Mouse (Mus musculus) heart, adult 11 months (tissue): Measurements from ENCODE around the gene Smim12.

Experiments
- DNase-seq: peaks from one replicate; pipeline ENCODE4 v3.0.0; 2022

Gene Smim12

DNA sequence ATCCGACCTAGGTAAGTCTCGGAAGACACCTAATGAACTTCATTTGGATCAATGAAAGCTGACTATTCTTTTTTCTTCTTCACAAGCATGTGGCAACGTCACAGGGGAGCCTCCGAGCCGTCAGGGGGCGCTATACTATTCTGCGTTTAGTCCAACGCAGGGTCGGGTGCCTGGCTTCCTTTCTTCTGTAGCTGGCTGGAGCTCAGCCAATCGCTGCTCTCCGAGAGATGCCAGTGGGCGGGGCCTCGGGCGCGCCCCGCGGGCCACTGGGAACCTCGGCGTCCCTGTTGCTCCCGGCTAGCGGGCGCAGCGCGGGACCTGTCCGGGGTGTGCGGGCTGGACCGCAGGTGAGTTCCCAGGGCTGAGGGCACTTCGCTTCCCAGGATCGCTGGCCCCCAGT lies at the start of gene Smim12:
Gene Smim12 (plus strand): TSS at position 233 of the 400 bp plus-strand sequence.
- DNase-seq = peak; percentile 100

DNA sequence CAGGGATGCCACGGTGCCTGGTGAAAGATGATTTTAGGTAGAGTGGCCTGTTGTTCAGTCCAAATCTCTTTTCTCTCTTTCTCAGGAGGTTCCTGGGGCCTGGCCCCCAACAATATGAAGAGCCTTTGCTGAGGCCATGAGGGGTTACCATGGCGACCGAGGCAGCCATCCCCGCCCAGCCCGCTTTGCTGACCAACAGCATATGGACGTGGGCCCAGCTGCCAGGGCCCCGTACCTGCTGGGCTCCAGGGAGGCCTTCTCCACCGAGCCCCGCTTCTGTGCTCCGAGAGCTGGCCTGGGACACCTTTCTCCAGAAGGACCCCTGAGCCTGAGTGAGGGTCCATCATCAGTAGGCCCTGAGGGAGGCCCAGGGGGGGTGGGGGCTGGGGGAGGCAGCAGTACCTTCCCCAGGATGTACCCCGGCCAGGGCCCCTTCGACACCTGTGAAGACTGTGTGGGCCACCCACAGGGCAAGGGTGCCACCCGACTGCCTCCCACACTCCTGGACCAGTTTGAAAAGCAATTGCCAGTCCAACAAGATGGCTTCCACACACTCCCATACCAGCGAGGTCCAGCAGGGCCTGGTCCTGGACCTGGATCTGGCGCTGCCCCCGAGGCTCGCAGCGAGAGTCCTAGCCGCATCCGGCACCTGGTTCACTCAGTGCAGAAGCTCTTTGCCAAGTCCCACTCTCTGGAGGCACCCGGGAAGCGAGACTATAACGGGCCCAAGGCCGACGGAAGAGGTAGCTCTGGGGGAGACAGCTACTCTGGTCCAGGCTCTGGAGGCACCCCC lies 48.9 kb upstream of the Smim12 start:
- no peak for DNase-seq

DNA sequence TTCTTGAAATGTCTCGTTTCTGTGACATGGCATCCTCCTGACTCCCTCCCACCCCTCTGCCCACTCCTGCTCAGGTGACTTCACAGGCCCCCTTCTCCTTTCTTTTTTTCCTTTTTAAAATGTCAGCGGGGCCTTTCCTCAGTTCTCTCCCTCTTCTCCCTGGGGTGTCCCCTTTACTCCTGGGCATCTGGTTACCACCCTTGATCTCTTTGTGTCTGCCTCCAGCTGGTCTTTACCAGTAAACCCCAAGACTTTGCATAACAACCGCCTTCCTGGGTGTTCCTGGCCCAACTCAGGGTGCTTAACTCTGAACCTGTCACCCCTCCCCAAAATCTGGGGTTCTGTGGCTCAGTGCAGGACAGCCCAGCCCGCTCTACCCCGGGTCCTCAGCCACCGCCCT lies 45.0 kb upstream of the Smim12 start:
- no peak for DNase-seq

DNA sequence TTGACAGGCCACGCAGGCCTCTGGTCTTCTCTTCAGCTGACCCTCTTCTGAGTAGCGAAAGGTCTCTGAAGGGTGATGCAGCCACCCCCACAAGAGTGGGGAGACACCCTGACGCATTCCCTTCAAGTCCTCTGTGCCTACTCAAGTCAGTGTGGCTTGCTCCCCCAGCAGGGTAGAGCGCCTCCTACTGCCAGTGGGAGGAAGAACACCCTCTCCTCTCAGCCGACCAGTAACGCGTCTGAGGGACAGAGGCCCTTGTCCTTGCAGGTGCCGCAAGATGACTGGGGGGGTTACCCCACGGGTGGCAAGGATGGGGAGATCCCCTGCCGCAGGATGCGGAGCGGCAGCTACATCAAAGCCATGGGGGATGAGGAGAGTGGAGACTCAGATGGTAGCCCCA lies 44.2 kb upstream of the Smim12 start:
- DNase-seq = no peak

DNA sequence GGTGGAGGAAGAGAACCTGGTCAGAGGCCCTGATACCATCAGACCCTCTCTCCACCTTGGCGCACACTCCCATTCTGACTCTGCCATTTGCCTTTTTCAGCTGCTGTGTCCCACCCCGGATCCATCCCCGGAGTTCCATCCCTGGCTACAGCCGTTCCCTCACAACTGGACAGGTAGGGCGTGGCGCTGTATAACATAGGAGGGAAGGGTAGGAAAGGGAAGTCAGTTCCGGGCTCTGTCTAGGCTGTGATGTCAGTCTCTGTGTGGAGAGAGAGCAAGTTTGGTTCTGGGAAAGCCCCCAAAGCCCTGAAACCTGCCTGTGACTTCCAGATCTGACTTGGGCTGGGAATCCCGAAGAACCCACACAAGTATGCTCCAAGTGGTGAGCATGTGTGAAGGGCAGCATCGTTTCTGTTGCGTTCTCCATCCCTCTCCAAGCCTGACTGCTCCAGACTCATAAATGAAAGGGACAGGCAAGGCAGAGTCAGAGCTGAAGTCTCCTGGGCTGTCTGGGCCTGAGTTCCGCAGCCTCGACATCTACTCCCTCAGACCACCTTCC lies 43.3 kb upstream of the Smim12 start:
- DNase-seq = no peak

DNA sequence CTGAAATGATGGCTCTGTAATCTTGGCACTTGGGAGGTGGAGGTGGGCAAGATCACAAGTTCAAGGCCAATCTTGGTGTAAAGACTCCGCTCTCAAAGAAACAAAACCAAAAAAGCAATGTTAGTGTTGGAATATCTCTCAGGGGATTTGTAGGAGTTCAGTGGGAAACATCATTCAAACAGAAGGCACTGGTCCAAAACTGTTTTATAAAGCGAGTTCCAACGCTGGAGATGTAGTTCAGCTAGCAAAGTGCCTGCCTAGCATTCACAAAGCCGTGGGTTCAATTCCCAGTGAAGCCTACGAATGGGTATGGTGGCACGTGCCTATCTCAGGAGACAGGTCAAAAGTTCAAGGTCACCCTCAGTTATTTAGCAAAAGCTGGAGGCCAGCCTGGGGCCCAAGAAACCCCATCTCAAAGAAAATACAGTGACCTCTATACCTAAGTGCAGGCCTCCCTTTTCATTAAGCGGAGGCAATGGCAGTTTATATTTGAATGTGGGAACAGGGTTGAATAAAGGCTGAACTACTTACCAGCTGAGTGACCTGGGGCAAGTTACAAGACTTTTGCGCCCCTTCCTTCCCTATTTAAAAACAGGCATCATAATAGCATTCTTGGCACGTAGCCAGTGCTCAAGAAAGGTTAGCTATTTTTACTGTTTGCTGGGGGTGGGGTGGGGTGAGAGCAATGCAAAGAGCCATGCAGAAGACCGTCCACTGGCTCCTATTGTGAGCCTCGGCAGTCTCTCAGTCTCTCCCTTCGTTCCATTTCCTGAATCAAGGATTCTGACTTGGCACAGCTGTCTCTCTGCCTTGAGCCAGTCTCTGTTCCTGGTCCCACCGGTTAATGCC lies 42.6 kb upstream of the Smim12 start:
- DNase-seq = no peak

DNA sequence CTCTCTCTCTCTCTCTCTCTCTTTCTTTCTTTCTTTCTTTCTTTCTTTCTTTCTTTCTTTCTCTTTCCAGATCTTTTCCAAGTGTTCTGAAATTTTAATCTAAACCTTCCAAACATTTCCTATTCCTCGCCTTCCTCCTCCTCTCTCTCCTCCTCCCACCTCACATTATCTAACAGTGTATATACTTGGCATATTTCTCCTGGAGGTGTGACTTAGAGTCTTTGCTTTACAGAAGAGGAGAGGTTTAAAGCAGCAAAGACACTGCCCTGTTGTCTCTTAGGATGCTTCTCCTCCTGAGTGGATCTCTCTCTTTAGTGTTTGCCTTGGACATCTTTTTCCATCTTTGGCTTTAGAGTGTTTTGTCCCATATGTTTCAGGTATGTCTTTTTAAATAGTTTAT lies 40.5 kb upstream of the Smim12 start:
- no peak for DNase-seq

DNA sequence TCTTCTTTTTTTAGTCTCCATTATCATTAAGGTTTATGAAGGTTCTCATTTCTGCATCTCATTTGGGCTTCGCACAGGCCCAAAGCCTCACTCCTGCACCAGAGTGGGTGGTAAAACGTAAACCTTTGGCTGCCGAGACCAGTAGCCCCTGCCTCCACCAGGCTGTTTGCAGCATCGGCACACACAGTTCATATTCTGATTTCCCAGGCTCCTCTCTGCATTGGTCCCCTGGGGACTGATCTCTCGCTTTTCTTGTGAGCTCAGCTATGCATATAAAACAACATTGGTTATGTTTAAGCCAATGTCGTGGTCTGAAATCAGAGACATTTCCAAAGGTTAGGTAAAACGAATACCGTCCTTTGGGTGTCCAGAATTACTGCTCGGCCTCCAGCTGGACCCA lies 32.3 kb upstream of the Smim12 start:
- DNase-seq = no peak

DNA sequence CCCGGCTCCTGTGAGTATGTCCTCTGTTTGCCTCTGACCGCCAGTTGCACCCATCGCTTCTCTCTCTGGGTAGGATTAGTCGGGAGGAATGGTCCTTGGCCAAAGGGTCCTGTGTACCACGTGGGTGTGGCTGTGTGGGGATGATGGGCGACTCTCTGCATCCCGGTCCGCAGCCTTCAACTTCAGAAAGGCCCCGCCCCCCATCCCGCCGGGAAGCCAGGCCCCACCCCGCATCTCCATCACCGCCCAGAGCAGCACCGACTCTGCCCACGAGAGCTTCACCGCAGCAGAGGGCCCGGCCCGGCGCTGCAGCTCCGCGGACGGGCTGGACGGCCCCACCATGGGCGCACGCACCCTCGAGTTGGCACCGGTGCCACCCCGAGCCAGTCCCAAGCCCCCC lies 29.1 kb upstream of the Smim12 start:
- DNase-seq = no peak

DNA sequence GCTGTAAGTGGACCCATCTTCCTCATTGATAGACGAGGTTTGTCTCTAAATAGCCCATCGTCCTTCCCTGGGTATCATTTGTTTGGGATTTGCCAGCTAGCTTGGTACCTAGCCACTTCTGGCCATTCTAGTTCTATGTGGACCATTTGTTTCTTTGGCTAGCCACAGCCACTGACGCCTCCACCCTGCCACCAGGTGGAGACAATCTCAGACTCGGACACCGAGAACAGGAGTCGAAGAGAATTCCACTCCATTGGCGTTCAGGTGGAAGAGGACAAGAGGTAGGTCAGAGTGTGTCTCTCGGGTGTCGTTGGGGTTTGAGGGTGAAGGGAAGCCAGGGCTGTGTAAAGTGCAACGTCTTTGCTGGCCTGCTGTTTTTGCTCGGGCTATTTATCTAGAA lies 28.5 kb upstream of the Smim12 start:
- no peak for DNase-seq

DNA sequence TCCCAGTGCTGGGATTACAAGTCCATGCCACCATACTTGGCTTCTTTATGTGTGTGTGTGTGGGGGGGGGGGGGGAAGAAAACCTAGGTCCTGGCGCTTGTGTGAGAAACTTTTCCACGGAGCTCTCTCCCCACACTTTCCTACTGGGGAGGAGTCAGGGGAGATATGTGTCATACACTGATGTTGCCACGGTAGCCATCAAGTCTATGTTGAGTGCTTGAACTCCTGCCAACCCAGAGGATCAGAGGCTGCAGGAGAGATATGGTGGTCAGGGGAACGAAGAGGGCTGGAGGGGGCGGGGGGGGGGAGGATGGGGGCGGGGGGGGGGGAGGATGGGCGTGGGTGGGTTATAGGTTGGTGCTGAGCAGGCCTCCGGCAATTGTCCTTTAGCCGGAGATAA lies 27.8 kb upstream of the Smim12 start:
- DNase-seq = no peak

DNA sequence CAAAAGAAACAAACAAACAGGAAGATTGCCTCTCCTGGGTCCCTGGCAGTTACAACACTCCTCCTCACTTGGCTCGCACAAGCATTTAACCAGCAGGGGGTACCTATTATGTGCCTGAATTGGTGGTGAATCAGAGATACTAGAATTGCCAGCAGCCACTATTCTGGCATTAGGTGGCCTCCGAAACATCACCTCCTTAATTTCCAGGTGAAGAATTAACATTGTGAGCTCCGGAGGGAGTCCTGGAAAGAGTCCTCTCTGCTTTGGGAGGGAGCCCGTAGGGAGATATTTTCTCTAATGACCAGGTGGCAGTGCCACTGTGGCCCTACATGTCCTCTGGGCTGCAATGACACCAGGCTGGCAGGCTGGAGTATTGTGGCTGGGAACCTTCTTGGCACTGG lies 27.3 kb upstream of the Smim12 start:
- DNase-seq = no peak

DNA sequence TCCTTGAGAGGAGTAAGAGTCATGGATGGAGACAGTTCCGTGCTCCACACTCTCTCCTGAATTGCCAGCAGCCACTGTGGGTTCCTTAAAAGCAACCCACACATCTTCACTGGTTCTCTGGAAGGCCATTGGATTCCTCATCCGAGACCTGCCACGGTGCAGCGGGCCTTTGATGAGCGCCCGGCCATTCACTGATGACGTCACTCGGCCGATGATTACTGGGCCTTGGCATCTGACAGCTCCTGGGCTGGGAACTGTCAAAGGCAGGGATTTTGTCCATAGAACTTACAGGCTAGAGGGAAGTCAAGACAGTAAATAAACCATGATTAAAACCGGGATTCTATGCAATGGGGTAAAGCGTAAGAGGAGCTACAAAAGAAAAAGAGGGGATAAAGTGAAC lies 26.5 kb upstream of the Smim12 start:
- DNase-seq = no peak

DNA sequence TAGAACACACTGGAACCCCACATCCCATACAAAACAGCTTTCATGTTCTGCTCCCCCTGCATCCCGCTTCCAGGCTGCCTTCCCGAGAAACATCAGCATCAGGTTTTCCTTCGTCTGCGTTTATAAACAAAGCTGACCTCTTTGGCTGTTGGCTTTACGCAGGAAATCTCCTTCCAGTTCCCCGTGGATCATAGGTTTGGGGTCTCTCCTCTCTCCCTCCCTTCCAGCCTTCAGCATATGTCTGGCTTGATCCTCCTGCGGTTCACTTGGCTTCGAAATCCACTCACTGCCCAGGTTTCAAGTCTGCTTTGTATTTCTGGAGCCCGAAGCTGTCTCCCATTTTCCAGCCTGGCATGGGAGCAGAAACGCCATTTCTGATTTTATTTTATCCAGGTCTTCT lies 20.3 kb upstream of the Smim12 start:
- DNase-seq = no peak

DNA sequence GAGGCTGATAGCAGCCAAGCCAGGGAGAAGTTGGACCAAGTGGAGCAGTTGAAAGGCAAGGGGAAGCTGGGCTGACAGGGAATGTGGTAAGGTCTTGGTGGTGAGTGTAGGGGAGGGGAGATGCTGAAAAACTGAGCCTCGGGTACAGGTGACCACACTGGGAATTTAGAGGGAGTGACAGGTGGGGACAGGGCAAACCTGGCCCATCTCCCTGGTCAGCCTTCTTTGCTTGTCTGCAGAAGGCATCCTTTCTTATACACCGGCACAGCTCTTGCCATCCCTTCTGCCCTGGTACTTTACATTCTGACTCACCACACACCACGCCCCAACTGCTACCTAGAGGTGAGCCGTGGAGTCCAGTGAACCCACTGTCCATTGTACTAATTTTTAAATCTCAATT lies 19.8 kb upstream of the Smim12 start:
- DNase-seq = no peak

DNA sequence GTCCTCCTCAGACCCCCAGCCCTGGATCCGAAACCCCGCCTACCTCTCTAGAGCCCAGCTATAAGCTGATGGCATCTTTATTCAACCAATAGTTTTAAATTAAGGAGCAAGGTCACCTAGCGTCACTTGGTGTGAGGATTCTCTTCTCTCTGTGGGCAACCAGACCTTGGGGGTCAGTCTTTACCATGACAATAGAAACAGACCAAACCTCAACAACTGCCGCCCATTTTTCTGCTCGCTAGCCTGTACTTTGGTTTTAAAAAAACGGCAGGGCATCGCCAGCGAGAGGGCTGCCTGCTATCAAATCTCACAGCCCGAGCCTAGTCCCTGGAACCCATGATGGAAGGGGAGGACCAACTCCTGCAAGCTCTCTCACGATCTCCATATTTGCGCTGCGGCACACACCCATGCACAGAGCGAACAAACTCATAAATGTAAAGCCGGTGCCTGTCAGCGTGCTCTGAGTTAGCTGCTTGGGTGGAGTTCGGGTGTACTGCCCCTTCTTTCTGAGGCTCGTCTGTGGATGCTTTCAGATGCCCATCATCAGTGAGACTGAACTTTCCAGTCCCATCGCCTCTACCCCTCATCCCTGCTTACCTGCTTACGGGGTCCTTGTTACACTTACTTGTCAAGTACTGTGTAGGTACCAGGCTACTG lies 19.0 kb upstream of the Smim12 start:
- DNase-seq = no peak

DNA sequence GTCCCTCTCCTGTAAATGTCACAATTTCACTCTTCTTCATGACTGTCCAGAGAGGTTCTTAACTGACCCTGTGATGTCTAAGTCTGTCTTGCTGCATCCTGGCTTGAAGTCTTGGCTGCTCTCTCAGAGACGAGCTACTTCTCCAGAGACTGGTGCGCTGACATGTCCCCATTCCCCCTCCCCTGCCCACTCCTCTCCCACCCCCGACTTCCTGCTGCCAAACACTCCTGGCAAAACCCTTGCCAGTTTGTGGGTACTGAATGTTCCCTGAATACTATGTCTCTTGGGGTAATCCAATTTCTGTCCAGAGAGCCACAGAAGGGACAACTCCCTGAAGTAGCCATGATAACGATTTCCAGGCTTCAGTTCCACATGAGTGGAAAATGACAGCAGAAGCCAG lies 17.5 kb upstream of the Smim12 start:
- no peak for DNase-seq

DNA sequence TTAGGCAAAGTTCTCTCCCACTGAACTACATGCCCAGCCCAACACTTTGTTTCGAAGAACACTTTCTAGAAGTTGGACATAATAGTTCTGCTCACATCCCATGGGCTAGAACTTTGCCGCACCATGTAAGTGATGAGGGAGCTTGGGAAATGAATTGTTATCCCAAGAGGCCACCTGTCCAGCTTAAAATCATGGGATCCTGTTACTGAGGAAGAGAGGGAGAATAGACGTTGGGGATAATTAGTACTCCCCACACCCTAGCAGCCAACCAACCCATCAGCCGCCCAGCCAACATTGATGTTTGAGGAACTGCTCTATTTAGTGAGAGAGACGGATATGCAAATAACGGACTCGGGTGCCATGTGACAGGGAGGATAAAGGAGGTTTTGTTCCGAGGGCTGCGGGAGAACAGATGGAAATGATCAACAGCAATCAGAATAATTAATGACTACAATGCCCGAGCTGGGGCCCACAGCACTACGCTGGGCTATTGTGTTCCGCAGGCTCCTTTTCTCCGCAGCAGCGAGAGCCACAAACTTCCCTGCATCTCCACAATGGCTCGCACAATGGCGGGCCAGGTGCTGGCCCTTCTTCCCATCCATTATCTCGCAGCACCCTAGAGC lies 16.4 kb upstream of the Smim12 start:
- DNase-seq = no peak

DNA sequence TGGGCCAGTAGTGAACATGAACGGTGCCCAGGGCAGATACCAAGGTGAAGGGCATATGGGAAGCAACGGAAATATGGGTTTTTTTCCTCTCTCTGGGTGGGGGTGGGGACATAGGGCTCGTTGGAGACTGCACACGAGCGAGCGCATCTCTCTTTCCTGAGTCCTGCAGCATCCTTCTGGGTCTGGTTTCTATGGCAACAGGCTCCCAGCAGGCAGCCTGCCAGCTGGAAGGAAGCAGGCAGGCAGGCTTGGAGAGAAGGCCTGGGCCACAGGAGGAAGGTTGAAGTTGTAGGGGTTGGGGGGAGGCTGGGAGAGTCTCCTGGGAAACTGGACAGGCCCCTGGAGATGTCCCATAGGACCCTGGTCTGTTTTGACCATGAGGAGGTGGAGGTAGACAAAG lies 11.6 kb upstream of the Smim12 start:
- DNase-seq = no peak

DNA sequence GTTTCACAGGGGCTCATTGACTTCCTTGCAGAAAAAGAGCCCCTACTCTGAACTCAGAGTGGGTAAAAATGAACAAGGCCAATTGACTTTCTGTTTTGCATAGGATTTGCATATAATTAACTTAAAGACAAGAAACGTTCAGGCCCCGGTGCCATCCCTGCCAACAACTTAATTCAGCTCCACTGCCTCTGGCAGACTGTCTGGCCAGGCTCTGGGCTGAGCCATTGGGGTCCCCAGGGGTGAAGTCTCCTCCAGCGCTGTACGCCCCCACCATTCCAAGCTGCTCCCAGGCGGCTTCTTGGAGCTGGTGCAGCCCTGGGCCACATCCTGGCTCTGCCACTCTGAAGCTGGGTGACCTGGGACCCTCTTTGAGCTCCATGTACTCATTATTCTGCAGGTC lies 11.0 kb upstream of the Smim12 start:
- DNase-seq = no peak

DNA sequence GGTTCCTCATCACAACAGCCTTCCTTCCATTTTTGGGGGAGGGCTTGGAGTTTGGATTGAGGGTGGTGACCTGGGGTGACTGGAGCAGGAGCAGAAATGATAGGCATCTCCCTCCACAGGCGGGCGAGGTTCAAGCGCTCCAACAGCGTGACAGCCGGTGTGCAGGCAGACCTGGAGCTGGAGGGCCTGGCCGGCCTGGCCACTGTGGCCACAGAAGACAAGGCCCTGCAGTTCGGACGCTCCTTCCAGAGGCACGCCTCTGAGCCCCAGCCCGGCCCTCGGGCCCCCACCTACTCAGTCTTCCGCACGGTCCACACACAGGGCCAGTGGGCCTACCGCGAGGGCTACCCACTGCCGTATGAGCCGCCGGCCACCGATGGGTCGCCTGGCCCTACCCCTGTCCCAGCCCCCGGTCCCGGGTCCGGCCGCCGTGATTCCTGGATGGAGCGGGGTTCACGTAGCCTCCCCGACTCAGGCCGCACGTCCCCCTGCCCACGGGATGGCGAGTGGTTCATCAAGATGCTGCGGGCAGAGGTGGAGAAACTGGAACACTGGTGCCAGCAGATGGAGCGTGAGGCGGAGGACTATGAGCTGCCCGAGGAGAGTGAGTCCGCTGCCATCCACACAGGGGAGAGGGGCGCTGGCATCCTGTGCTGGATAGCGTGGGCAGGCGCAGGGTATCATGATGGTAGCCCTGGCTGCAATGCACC lies 10.0 kb upstream of the Smim12 start:
- no peak for DNase-seq

DNA sequence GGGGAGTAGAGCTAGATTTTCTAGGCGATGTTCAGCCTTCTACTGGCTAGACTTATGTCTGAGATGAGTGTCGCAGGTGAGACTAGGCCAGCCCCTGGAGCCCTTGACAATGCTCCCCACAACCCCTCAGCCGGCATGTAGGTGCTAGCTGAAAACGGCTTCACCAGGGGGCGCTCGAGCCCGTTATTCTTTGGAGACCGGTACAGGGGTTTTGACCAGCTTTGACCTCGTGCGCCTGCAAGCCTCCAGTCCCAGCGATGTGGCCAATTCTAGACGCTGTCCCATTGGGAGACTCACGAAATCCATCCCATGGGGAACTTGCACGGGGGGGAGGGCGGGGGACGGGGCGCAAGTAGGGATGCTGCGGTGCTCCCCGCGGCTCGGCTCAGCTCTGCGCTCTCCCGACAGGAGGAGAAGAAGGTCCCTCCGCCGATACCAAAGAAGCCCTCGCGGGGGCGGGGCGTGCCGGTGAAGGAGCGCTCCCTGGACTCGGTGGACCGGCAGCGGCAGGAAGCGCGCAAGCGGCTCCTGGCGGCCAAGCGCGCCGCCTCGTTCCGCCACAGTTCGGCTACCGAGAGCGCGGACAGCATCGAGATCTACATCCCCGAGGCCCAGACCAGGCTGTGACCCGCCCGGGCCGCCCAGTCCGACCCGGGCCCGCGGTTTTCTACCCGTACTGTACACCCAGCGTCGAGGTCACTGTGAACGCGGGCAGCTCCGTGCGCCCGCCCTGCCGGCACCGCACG lies 7.7 kb upstream of the Smim12 start:
- DNase-seq = peak; percentile 98
